Mouse (Mus musculus) hindbrain, embryonic 13.5 days (tissue): Measurements from ENCODE around the gene Cd22. TPM values are rescaled to one million over a fixed set of nuclear protein-coding genes. Genes with fewer than 3 reads are reported as not detected.

ENCODE experiments used
- ATAC-seq: fragments of 200-750 bp; cut with Nextera tagmentation; 2 replicates; pipeline ENCODE4 v1.8.0; 2017; ENCODE audit warnings: moderate TSS enrichment; ENCODE audit not compliant: low FRiP score
- H3K27ac ChIP-seq: fragments of 300-500 bp; sonication (generic); 2 replicates; pipeline ENCODE4 v1.5.1; 2015; ENCODE audit warnings: inconsistent platforms, mild to moderate bottlenecking, moderate library complexity
- H3K27me3 ChIP-seq: fragments of 300-500 bp; sonication (generic); 2 replicates; pipeline ENCODE4 v1.6.1; 2015; ENCODE audit warnings: mild to moderate bottlenecking, inconsistent platforms
- H3K36me3 ChIP-seq: fragments of 300-500 bp; sonication (generic); 2 replicates; pipeline ENCODE4 v1.6.1; 2015; ENCODE audit warnings: mild to moderate bottlenecking, inconsistent platforms
- H3K4me1 ChIP-seq: fragments of 300-500 bp; sonication (generic); replicated peaks from 2 replicates; pipeline ENCODE4 v1.6.1; 2015; ENCODE audit warnings: inconsistent platforms
- H3K4me2 ChIP-seq: fragments of 300-500 bp; sonication (generic); 2 replicates; pipeline ENCODE4 v1.6.1; 2015; ENCODE audit warnings: inconsistent platforms, mild to moderate bottlenecking, moderate library complexity
- H3K4me3 ChIP-seq: fragments of 300-500 bp; sonication (generic); 2 replicates; pipeline ENCODE4 v1.5.1; 2015; ENCODE audit warnings: mild to moderate bottlenecking, inconsistent platforms
- H3K9ac ChIP-seq: fragments of 300-500 bp; sonication (generic); 2 replicates; pipeline ENCODE4 v1.6.1; 2015; ENCODE audit warnings: mild to moderate bottlenecking, inconsistent platforms
- H3K9me3 ChIP-seq: fragments of 300-500 bp; sonication (generic); 2 replicates; pipeline ENCODE4 v1.6.1; 2016; ENCODE audit warnings: inconsistent platforms
- WGBS: fragments of 180-500 bp; shearing (Covaris S2); methylation state at CpG from one replicate; pipeline ENCODE4 v1.1.7; 2015; 5-methylcytosine and 5-hydroxymethylcytosine counted together
- polyA plus RNA-seq: library from polyadenylated mRNA; unstranded; fragments of >200 nt; fragmentation: Nextera tagmentation; extraction: Ambion mirVana; gene quantifications from 2 replicates; pipeline ENCODE4 v1.2.1, GENCODE M21; 2015

Cd22 gene
- polyA plus RNA-seq, 1 experiment from 2014 or later: not detected

DNA sequence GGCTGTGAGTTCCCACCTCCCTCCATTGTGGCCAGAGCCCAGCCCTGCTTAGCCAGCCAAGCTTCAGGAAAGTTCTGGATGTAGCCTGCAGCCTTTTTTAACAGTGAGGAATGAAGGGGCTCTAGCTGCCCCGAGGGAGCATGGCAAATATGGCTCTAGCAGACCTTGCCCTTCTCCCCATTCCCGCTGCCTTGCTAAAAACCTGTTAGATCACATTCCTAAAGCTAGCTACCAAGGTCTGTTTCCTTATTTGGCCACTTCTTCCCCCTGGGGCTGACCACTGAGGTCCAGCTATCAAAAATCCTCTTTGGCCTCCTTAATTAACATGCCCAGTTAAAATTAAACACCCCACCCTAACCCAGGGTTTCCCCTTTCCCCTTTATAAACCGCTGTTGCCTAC lies 12.4 kb upstream of the Cd22 start:
- Histone ChIP-seq H3K4me1 (0 out of 2 replicates have a peak, but pooled peaks cover 3% of the 10 kb centered on the region), H3K9ac (no peak overlapping the region), H3K4me3 (no peak overlapping the region), H3K4me2 (no peak overlapping the region), H3K27me3 (no peaks in the 10 kb centered on the region), H3K27ac (no peak overlapping the region), H3K9me3 (no peaks in the 10 kb centered on the region), H3K36me3 (no peaks in the 10 kb centered on the region)
- WGBS: 70% methylated on average over 3 of the region's 3 CpGs
- no peak for ATAC-seq

DNA sequence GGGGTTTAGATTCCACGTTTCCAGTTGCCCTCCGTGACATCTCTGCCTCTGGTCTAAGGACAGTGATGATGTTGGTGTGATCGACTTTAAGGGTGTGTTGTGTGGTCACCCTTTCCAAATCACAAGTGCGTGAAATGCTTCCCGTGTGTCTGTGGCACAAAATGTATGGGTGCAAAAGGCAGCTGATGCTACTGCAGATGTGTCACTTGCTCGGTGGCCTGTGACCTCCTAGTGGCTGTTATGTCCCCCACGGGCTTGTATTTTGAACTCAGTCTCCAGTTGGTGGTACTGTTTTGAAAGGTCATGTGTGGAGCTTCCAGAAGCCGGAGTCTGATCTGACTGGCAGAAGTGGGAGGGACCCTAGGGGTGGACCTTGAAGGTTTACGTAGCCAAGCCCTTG lies 11.6 kb upstream of the Cd22 start:
- H3K4me1 ChIP-seq: 0 out of 2 replicates have a peak, but pooled peaks cover 3% of the 10 kb centered on the region

DNA sequence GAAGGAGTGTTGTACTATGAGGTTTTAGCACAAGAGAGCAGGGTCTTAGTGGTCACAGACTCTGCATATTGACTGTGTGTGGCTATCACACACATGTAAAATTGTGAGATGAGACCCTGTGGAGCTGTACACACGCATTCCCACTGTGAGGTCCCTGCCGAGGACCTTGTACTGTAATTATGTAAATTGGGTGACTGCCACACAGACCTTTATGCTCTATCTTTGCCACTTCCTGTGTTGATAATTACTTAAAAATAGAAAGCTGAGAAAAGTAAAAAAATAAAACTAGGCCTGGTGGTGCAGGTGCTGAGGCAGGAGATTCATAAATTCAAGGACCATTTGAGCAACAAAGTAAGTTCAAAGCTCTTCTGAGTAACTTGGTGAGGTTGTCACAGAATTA lies 10.5 kb upstream of the Cd22 start:
- Histone ChIP-seq H3K36me3 (no peaks in the 10 kb centered on the region), H3K4me2 (no peak overlapping the region), H3K4me3 (no peak overlapping the region), H3K9me3 (no peaks in the 10 kb centered on the region), H3K27me3 (no peaks in the 10 kb centered on the region), H3K9ac (no peak overlapping the region), H3K27ac (no peak overlapping the region), H3K4me1 (no peaks in the 10 kb centered on the region)
- ATAC-seq: no peak
- WGBS: 82% methylated on average over 2 of the region's 2 CpGs

More for the DNA sequence above, 11.6 kb upstream of the Cd22 start:
- Histone ChIP-seq H3K9ac (no peak overlapping the region), H3K36me3 (no peaks in the 10 kb centered on the region), H3K27me3 (no peaks in the 10 kb centered on the region), H3K9me3 (no peaks in the 10 kb centered on the region), H3K4me2 (no peak overlapping the region), H3K4me3 (no peak overlapping the region), H3K27ac (no peak overlapping the region)
- no peak for ATAC-seq
- WGBS: 85% methylated on average over 9 of the region's 9 CpGs

DNA sequence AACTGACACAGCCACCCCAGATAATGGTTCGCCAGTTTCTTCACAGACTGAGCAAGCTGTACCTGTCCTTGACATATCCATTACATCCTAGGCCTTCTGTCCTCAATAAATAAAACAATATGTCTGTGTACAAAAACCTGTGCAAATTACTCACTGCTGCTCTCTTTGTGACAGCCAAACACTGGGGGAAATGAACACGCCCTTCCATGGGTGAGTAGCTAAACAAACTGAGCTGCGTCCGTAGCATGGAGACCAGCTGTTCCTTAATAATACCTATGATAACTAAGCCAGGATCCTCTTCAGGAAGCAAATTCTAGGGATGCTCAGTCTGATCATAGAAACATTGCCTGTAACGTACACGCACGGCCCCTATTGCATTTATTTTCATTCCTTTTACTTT lies 8.6 kb upstream of the Cd22 start:
- no peak for ATAC-seq
- Histone ChIP-seq H3K27ac (no peak overlapping the region), H3K4me1 (no peaks in the 10 kb centered on the region), H3K4me3 (no peak overlapping the region), H3K9me3 (no peaks in the 10 kb centered on the region), H3K27me3 (no peaks in the 10 kb centered on the region), H3K4me2 (no peak overlapping the region), H3K9ac (no peak overlapping the region), H3K36me3 (no peaks in the 10 kb centered on the region)
- 83% methylated on average over 7 of the region's 7 CpGs for WGBS

DNA sequence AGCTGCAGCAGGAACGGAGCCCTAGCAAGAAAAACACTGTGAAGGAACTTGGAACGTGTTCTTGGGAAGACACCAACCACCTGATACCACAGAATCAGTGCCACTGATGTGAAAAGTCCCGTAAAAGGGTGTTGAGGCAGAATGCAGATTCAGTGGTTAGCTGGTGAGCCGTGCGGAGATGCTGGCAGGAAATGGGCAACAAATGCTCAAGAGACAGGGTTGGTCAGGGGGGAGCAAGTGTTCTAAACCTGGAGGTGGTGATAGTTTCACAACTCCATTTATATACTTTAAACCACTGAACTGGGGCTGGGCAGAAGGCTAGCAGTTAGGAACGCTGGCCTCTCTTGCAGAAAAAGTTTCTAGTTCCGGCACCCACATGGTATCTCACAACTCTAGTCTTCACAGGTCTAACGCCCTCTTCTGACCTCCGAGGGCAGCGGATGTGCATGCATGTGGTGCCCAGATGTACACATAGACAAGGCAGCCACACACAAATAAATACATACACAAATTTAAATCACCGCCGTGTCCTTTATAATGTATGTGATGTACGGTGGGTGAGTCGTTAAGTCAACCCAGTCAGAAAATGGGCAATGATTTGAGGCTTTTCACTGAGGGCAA lies 7.5 kb upstream of the Cd22 start:
- Histone ChIP-seq H3K27me3 (no peaks in the 10 kb centered on the region), H3K4me1 (no peaks in the 10 kb centered on the region), H3K9ac (no peak overlapping the region), H3K36me3 (no peaks in the 10 kb centered on the region), H3K9me3 (no peaks in the 10 kb centered on the region), H3K4me2 (no peak overlapping the region), H3K4me3 (no peak overlapping the region), H3K27ac (no peak overlapping the region)
- no peak for ATAC-seq
- 86% methylated on average over 14 of the region's 14 CpGs for WGBS

DNA sequence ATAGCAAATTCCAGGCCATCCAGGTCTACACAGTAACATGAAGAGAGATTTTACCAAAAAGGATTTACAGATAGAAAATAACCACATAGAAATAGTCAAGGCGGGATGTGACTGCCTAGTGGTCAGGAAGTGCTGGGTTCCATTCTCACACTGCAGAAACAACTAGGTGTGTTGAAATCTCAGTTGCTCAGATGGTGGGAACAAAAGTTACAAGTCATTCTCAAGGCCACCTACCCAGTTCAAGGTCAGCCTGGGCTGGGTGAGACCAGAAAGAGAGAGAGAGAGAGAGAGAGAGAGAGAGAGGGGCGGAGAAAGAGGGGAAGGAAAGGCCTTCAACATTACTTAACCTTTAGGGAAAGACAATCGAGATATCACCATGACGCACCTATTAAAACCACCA lies 6.7 kb upstream of the Cd22 start:
- H3K27me3 ChIP-seq: no peaks in the 10 kb centered on the region
- H3K9ac ChIP-seq: no peak overlapping the region
- H3K4me3 ChIP-seq: no peak overlapping the region
- H3K36me3 ChIP-seq: no peaks in the 10 kb centered on the region
- 86% methylated on average over 4 of the region's 4 CpGs for WGBS
- no peak overlapping the region for H3K27ac ChIP-seq
- no peak overlapping the region for H3K4me2 ChIP-seq
- H3K9me3 ChIP-seq: no peaks in the 10 kb centered on the region
- H3K4me1 ChIP-seq: no peaks in the 10 kb centered on the region
- ATAC-seq: no peak

DNA sequence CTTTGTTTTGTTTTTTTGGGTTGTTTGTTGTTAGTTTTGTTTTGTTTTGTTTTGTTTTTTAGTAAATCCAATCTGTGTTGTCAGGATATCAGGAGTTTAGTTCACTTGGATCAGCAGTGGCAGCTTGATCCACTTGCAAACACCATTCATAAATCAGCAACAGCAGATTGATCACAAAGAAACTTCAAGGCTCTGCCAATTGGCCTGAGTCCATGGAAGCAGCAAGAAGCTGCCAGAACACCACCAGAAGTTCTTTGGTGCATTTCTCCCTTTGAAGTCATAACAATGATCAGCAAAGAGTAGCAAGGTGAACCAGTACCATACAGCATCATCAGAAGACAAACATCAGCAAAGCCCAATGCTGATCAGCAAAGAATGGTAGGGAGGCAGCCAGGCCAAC lies 3.9 kb upstream of the Cd22 start:
- H3K36me3 ChIP-seq: no peaks in the 10 kb centered on the region
- no peak overlapping the region for H3K4me2 ChIP-seq
- H3K27ac ChIP-seq: no peak overlapping the region
- no peaks in the 10 kb centered on the region for H3K4me1 ChIP-seq
- no peaks in the 10 kb centered on the region for H3K27me3 ChIP-seq
- H3K9ac ChIP-seq: no peak overlapping the region
- no peak for ATAC-seq
- no peak overlapping the region for H3K4me3 ChIP-seq
- H3K9me3 ChIP-seq: no peaks in the 10 kb centered on the region

DNA sequence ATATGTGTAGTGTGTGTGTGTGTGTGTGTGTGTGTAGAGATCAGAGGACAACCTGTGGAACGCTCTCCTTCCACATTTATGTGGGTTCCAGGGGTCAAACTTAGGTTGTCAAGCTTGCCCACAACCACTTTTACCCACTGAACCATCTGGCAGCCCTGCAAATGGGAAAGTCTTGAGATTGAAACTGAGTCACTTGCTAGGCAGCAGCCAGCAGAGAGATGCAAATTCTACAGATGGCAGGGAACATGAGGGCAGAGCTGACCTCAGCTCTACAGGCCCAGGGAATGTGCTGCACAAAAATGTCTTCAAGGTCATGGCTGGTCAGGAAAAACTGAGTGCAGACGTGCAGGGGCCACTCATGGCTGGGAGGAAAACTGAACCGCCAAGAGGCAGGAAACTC lies 1.2 kb upstream of the Cd22 start:
- Histone ChIP-seq H3K9ac (no peak overlapping the region), H3K4me1 (no peaks in the 10 kb centered on the region), H3K27me3 (no peaks in the 10 kb centered on the region), H3K27ac (no peak overlapping the region), H3K4me2 (no peak overlapping the region), H3K9me3 (no peaks in the 10 kb centered on the region), H3K36me3 (no peaks in the 10 kb centered on the region), H3K4me3 (no peak overlapping the region)
- no peak for ATAC-seq
- WGBS: 86% methylated on average over 3 of the region's 3 CpGs

DNA sequence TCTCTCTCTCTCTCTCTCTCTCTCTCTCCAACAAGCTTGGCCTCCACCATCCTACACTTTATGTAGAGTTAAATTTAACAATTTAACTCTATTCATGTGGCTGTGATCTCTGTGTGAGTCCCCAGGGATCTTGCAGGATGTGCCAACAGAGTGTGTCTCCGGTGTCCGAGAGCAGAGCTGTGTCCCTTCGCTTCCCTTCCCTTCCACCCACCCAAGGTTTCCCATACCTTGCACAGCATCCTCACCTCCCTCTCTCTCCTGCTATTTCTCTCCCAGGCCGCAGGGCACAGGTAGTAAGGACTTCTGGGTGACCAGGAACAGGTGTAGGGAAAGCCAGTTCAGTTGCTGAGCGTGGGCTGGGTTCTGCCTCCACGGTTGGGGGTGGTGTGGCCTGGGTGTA lies 1.2 kb downstream of the Cd22 start:
- ATAC-seq: no peak
- no peak overlapping the region for H3K4me3 ChIP-seq
- H3K4me2 ChIP-seq: no peak overlapping the region
- H3K27me3 ChIP-seq: no peaks in the 10 kb centered on the region
- H3K4me1 ChIP-seq: no peaks in the 10 kb centered on the region
- H3K9ac ChIP-seq: no peak overlapping the region
- H3K9me3 ChIP-seq: no peaks in the 10 kb centered on the region
- no peak overlapping the region for H3K27ac ChIP-seq
- WGBS: 87% methylated on average over 6 of the region's 6 CpGs
- H3K36me3 ChIP-seq: no peaks in the 10 kb centered on the region

DNA sequence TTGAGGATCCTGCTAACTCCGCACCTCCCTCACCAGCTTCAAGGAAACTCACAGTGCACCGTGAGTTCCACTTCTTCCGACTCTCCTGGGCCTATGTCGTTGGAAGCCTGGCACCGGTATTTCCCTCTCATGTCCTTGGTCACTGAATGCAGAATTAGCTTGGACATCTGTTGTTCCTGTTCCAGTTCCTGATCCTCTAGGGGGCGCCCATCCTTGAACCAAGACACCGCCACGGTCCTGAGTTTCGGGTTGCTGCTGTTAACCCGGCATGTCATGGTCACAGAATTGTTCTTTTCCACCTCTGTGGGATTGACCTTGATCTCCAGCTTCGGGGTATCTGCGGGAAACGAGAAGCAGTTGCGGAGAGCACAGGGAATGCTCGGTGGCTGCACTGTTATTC lies 7.1 kb downstream of the Cd22 start:
- WGBS: 31% methylated on average over 15 of the region's 15 CpGs
- H3K9ac ChIP-seq: no peak overlapping the region
- peak overlapping the region; percentile 33 for H3K4me2 ChIP-seq
- no peak overlapping the region for H3K27ac ChIP-seq
- H3K36me3 ChIP-seq: no peaks in the 10 kb centered on the region
- no peak for ATAC-seq
- H3K9me3 ChIP-seq: no peaks in the 10 kb centered on the region
- no peak overlapping the region for H3K4me3 ChIP-seq
- H3K4me1 ChIP-seq: no peaks in the 10 kb centered on the region
- 0 out of 2 replicates have a peak, but pooled peaks cover 8% of the 10 kb centered on the region for H3K27me3 ChIP-seq

DNA sequence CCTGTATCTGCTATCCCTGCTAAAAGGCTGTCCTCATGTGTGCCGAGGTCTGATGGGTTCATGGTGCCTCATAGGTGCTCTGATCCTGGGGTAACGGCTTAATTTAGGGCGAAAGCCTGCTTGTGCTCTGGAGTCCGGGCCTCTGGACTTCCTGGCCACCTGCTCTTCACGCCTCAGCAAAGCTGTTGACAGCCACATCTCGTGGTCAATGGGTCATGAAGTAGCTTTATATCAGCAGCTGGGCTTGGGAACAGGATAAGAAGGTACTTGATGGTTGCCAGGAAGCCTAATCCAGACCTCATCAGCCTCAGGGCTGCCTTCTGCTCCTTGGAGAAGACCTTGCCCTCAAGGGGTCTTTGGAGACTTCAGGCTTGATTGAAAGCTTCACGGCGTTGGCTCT lies 16.8 kb downstream of the Cd22 start:
- no peak for ATAC-seq
- WGBS: 76% methylated on average over 8 of the region's 8 CpGs
- Histone ChIP-seq H3K4me1 (no peaks in the 10 kb centered on the region), H3K27ac (no peak overlapping the region), H3K27me3 (no peaks in the 10 kb centered on the region), H3K4me3 (no peak overlapping the region), H3K9me3 (no peaks in the 10 kb centered on the region), H3K36me3 (no peaks in the 10 kb centered on the region), H3K4me2 (no peak overlapping the region), H3K9ac (no peak overlapping the region)

DNA sequence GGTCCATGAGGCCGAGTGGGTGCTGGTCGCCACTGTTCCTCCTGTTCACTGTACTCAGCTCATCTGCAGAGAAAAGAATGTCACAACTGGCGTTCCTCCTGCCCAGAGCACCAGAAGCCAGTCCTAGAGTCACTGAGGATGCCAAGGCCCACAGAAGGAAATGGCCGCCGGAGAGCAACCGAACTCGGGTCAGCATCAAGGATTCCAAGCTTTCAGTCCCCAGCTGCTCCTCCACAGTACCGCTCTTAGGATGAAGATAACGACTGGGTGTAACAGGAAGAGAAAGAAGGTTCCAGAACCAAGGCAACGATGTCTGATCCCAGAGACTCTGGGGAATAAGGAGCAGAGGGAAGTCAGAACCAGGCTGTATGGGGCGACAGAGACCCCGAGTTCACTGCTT lies 18.7 kb downstream of the Cd22 start, which contains the start of gene Ffar1:
Gene Ffar1, minus strand, starts transcription at position 101 of the 400 bp plus-strand sequence.
- WGBS: 91% methylated on average over 12 of the region's 12 CpGs
- 0 out of 2 replicates have a peak within 1 kb of the TSS, but pooled peaks have one; percentile 13 for H3K9ac ChIP-seq
- H3K27me3 ChIP-seq: no peaks in the 10 kb centered on the region
- no peaks in the 10 kb centered on the region for H3K36me3 ChIP-seq
- H3K27ac ChIP-seq: no peak within 1 kb of the TSS
- no peak within 1 kb of the TSS for H3K4me3 ChIP-seq
- H3K4me1 ChIP-seq: no peaks in the 10 kb centered on the region
- no peaks in the 10 kb centered on the region for H3K9me3 ChIP-seq
- no peak within 1 kb of the TSS for H3K4me2 ChIP-seq
- ATAC-seq: no peak

DNA sequence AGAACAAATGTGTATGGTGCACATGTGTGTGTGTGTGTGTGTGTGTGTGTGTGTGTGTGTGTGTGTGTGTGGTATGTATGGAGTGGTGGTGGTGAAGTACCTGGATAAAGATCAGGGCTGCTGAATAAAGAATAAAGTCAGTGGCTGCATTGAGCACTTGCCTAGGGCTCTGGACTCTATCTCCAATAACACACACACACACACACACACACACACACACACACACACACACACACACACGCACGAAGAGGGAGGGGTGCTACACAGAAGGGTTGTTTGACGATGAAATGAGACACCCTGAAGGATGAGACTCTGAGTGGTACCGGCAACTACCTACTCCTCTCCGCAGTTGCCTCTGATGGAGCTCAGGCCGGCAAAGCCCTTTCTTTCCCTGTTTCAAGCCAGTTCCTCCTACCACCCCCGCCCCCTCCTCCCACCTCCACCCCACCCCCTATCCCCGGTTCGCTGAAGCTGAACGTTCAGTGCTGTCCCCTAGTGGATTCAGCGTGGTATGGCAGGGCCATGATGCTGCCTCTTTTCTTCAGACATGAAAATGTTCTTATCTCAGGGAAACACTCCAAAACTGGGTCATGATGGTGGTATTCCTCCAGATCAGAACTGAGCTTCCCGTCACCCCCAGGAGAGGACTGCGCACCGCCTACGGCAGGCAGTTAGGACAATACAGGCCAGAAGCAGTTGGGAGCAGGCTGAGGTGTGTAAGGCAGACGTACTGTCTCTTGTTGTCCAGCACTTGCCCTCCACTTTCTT lies 20.3 kb downstream of the Cd22 start:
- Histone ChIP-seq H3K4me2 (peak overlapping the region; percentile 50), H3K36me3 (no peaks in the 10 kb centered on the region), H3K4me3 (peak overlapping the region; percentile 27), H3K4me1 (no peaks in the 10 kb centered on the region), H3K27me3 (0 out of 2 replicates have a peak, but pooled peaks cover 4% of the 10 kb centered on the region), H3K9me3 (no peaks in the 10 kb centered on the region), H3K9ac (peak overlapping the region; percentile 53; the same call in 1 of the 2 replicates), H3K27ac (no peak overlapping the region)
- peak; percentile 78 for ATAC-seq
- 14% methylated on average over 14 of the region's 16 CpGs for WGBS
